Mouse (Mus musculus): ENCODE data around the gene Kctd17. TPM values are rescaled to one million over a fixed set of nuclear protein-coding genes. Genes with fewer than 3 reads are reported as not detected.
A peak's percentile ranks its signal among the peaks of the same experiment; 100 is the strongest.

The Kctd17 gene
- total RNA-seq, 2 experiments from 2014 or later: 34.6 to 41.4 TPM

DNA sequence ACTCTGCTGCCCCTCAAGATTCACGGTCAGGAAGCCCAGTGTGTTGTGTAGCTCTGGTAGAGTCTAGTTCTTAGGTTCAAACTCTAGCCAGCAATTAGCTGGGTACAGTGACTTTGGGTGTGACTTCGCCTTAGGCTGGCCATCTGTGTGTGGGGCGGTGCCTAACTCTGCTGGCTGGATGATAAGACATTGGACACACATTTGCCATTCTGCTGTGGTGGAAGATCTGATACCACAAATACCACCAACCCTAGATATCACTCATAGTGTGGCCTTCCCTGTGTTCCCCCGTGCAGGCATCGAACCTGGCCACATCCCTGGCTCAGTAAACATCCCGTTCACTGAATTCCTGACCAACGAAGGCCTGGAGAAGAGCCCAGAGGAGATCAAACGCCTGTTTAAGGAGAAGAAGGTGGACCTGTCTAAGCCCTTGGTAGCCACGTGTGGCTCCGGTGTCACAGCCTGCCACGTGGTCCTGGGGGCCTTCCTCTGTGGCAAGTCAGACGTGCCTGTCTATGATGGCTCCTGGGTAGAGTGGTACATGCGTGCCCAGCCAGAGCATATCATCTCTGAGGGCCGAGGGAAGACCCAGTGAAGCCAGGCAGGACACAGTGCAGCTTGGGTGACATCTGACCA lies 15.2 kb upstream of the Kctd17 start:
- no peak for DNase-seq
- intact Hi-C loops (cut with DNase I; ENCODE audit: low total_unique reads): no loop called here

DNA sequence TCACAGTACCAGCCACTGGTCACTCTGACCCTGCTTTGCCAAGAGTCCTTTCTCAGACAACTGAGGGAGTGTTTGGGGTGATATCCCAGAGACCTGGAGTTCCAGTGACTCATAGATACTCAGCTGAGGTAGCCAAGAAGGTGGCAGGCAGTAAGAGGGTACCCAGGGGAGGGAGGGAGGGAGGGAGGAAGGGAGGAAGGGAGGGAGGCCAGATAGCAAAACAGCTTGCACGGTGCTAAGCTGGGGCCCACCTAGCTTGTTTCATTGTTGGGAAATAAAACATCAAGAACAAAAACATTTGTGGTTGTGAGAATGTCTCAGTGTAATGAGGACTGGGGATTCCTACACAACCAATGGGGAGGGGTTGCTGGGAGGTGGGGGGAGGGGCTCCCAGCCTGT lies 14.6 kb upstream of the Kctd17 start:
- DNase-seq: no peak
- intact Hi-C loops (cut with DNase I; ENCODE audit: low total_unique reads): no loop called here

DNA sequence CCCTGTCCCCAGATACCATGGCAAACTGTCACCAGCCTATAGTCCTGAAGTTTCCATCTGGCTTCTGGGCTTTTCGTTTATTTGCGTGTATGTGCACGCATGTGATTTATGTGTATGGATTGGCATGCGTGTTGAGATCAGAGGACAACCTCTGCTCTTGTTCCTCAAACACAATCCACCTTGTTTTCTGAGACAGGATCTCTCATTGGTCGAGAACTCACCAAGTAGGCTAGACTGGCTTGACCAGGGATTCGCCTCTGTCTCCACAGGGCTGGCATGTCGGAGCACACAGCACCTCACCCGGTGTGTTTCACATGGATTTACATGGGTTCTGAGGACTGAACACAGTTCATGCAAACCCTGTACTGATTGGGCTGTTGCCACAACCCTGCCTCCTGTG lies 14.2 kb upstream of the Kctd17 start:
- no peak for DNase-seq
- intact Hi-C loops (cut with DNase I; ENCODE audit: low total_unique reads): no loop called here

DNA sequence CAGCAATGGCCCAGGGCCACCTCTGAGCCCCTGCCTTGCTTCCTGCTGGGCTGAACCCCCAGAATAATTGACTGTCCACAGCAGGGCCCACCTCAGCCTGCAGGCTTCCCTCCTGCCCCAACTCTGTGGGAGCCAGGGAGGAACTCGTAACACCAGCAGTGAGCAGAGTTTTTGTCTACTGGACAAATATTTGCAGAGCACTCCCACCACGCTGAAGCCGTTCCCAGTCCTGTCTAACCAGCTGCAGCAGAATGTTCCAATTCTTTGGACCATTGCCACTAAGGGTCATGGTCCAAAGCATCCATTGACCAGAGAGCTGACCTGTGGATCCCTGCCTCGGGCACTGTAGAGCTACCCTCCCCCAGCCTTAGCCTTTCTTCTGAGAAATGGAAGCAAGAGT lies 11.4 kb upstream of the Kctd17 start:
- no peak for DNase-seq
- intact Hi-C loops (cut with DNase I; ENCODE audit: low total_unique reads): no loop called here

DNA sequence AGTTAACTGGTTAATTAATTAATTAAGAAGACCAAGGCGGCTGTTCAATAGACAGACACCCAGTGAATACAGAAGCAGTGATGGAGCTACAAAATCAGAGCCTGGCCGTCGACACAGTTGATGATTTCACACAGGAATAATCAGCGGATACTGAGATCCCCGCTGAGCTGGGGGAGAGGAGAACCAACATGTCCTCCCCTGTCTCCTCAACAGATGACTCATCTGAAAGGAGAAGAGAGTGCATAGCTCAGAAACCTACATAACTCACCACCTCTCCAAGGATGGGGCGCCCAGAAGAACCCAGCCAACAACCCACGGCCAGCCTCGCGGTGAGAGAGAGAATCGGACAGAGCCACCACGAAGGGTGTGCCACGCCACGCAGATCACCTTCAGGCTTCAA lies 8.0 kb upstream of the Kctd17 start:
- intact Hi-C loops (cut with DNase I; ENCODE audit: low total_unique reads): no loop called here
- DNase-seq: no peak

DNA sequence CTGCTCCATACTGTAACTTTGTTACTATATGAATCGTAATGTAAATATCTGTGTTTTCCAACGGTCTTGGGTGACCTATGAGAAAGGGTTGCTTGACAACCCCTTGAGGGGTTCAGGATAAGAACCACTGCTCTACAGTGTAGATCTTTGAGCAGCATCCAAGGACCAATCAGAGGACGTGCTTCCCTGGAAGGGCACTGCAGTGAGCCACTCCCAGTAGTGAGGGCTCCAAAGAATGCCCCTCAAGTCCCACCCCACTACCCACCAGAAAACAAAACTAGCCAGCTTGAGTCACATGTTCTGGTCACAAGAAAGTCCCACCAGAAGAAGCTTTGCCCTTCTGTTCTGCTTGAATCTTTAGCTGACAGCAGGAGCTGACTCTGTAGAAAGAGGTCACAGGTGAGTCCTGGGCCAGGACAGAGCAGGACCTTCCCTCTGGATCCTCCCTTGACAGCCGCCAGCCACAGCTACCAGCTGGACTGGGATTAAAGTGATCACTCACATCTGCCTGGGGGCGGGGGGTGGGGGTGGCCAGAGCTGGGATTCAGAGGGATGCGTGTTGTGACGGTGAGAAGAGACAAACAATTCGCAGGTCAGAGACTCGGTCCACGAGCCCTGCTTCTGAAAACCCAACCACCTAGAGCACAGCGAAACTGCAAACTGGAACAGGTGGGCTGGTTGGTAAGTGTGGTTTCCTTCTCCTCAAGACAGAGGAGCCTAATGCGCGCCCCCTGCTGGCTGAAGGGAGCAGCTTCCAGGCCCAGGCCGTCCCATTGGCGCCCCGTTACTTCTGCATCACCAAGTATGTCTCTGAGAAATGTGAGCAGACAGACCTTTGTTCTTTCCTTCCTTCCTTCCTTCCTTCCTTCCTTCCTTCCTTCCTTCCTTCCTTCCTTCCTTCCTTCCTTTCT lies 6.1 kb upstream of the Kctd17 start:
- intact Hi-C loops (cut with DNase I; ENCODE audit: low total_unique reads): loop anchor here (2.0 kb wide), 1 partner anchor 66 kb away; no protein-coding TSS in a partner anchor
- DNase-seq: peak; percentile 86

DNA sequence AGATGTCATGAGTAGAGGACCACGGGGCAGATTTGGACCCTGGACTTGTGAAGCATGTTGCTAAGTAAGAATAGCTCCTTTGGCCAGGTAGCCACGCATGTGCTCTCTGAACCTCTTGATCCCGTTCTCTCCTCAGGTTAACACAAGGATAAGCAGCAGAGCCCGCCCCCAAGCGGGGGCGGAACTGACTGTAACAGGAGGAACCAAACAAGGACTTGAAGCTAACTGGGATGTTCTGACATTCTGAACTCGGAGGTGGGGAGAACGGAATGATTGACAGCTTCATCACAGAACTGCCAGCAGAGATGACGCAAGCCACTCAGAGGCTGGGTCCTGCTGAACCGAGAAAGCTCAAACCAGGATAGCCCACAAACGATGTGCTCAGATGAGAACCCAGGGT lies 3.9 kb upstream of the Kctd17 start:
- no peak for DNase-seq
- intact Hi-C loops (cut with DNase I; ENCODE audit: low total_unique reads): no loop called here

DNA sequence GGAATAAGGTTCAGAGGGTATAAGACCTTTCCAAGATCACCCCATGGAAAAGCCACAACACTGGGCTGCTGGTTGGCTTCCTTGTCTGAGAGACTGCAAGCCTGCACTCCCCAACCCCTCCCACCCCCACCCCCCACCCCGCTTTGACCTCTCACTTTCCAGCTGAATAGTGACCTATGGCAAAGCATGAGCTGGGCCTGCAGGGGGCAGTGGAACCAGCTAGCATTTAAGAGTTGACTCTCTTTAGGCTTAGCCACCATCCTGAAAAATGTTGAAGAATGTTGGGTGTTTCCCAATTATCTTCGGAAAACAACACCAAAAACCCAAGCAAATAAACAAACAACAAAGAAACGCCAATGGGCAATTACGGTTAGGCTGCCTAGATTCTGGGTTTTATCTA lies 3.1 kb upstream of the Kctd17 start:
- no peak for DNase-seq
- intact Hi-C loops (cut with DNase I; ENCODE audit: low total_unique reads): no loop called here

DNA sequence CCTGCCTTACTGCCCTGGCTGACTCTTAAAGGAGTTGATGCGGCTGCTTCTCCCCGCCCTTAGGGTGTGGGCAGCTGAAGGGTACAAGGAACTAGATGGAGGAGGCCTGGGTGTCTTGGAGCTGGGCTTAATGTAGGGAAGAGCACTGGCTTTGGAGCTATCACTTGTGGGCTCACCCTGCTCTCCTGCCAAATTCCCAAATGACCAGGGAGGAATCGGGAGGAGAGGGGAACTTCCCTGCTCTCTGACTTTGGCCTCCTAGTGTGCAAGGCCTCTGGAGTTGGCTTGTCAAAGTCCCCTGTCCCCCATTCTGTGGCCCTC lies 735 bp downstream of the Kctd17 start:
- DNase-seq: no peak
- intact Hi-C loops (cut with DNase I; ENCODE audit: low total_unique reads): no loop called here

DNA sequence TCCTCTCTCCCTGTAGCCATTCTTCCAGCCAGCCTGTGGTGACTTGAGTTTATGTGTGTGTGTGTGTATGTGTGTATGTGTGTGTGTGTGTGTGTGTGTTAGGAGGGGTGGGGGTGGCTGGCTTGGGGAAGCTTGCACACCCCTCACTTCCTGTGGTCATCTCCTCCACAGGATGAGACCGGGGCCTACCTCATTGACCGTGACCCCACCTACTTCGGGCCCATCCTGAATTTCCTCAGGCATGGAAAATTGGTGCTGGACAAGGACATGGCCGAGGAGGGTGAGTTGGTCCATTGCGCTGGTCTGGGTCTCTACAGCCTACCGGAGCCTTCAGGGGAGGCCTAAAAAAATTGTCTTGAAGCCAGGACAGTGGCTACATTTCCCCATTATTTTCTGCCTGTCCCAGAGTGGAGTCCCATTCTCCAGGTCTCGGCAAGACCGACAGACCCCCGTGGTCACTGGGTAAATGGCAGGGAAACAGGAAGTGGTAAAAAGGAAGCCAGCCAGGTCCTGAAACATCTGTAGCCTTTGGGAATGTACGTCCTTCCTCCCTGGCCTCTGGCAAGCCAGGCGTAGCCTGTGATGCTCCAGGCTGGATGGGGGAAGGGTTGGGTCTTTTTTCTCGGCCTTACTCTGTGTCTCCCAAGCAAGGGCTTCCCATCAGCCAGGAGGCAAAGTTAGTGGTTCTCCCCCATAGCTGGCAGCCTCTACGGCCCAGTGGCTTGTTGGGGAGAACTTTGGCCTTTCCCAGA lies 1.7 kb downstream of the Kctd17 start:
- no peak for DNase-seq
- intact Hi-C loops (cut with DNase I; ENCODE audit: low total_unique reads): no loop called here

DNA sequence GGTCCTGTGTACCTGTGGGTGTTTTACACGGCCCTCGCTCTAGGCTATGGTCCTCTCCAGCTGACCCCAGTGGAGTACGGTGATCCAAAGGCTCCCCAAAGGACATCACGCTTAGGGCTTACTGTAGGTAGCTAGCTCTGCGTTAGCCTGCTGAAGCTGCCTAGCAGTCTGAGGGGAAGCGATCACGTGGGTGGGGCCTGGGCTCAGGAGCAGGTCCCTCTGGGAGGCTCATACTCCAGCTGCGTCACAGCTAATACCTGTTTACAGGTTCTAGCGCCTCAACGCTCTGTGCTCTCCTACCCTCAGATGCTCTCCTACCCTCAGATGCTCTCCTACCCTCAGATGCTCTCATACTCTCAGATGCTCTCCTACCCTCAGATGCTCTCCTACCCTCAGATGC lies 2.5 kb downstream of the Kctd17 start:
- no peak for DNase-seq
- intact Hi-C loops (cut with DNase I; ENCODE audit: low total_unique reads): no loop called here

DNA sequence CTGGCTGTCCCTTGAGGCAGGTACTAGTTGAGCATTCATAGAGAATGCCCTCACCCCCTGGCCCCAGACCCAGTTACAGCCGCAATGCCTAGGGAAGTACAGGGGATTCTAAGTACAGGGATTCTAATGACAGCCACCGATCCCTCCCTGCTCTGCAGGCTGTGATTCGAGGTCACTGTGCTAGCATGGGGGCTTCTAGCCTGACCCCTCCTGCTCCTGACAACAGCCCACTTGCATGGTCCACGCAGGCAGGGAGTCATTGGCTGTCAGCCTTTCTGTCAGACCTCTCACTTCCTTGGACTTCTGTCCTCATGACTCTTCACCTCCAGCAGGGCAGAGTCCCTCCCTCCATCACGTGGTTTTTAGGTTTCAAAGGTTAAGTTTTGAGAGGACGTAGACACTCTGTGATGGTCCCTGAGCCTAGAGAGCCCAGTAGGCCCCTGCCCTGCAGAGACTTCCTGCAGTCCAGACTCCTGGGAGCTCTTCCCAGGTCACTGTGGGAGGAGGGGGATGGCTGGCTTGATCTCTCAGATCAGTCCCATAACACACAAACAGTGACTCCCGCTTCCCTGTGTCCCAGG lies 3.3 kb downstream of the Kctd17 start:
- no peak for DNase-seq
- intact Hi-C loops (cut with DNase I; ENCODE audit: low total_unique reads): no loop called here

DNA sequence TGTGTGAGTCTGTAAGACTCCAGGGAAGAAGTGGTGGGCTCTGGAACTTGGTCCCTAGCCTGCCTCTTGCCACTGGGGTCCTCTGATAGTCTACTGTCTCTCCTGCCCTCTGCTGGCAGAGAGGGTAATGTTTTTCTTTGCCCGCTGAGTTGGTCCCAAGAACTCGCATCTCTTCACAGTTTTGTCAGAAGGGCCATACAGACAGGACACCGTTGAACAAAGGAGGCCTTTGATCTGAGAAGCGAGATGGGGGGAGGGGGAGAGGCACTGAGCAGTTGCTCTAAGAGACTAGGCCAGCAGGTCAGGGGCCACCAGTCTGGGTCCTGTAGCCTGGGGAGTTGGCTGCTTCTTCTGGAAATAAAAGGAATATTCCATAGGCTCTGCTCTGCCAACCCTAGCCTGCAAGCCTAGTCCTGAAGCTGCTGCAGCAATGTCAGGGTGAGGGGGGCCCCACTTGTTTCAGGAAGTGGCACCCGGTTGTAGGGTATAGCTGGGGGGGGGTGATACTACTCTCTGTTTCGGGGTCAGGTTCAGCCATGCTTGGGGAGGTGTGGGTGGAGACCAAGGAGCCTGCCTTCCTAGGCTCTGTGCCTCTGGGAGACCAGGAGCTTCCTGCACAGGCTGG lies 6.6 kb downstream of the Kctd17 start:
- DNase-seq: no peak
- intact Hi-C loops (cut with DNase I; ENCODE audit: low total_unique reads): no loop called here

DNA sequence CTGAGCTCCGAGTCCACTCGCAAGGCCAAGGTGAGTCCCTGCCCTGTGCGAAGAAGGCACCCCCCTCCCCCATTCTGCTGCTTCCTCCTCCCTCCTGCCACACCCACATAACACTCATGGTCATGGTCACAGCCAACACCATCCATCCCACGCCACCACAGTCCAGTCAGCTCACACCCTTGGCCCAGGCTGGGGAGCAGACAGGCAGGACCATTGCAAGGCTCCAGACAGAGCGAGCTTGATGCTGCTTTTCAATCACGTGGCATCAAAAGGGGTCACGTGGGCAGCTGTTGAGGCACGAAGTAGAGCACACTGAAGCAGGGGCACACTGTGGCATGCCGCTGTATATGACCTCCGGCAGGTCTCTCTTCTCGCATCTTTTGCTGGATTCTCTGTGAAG lies 7.3 kb downstream of the Kctd17 start:
- intact Hi-C loops (cut with DNase I; ENCODE audit: low total_unique reads): no loop called here
- no peak for DNase-seq

DNA sequence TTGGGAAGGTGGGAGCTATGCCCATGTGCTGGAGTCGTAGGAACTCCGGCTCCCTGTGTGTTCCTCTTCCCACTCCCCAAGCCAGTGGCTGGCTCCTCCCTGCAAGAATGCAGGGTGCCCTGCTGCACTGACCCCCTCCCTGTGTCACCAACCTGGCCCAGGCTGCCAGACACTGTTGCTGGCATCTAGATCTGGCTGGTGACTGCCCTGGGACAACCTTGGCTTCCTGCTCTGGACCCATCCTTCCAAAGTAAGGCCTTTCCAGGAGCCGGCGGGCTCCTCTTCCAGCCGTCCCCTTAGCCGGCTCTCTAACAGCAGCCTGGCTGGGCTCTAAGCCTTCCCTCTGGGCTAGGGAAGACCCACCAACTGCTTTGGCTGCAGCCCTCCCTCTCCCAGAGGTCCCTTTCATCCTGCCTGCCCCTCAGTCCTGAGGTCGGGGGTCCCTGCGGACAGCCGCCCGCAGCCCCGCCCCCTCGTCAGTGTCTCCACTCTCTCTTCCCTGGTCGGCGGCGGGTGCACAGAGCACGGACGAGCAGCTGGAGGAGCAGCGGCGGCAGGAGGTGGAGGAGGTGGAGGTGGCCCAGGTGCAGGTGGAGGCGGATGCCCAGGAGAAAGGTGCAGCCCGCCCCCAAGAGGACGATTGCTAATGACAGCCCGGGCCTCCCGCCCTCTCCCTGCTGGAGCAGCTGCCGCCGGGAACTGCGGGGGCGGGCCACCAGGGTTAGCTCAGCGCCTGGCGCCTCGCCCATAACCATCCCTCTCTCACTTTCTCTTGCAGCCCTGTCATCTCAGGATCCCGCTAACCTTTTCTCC lies 8.2 kb downstream of the Kctd17 start:
- intact Hi-C loops (cut with DNase I; ENCODE audit: low total_unique reads): no loop called here
- DNase-seq: peak; percentile 93

DNA sequence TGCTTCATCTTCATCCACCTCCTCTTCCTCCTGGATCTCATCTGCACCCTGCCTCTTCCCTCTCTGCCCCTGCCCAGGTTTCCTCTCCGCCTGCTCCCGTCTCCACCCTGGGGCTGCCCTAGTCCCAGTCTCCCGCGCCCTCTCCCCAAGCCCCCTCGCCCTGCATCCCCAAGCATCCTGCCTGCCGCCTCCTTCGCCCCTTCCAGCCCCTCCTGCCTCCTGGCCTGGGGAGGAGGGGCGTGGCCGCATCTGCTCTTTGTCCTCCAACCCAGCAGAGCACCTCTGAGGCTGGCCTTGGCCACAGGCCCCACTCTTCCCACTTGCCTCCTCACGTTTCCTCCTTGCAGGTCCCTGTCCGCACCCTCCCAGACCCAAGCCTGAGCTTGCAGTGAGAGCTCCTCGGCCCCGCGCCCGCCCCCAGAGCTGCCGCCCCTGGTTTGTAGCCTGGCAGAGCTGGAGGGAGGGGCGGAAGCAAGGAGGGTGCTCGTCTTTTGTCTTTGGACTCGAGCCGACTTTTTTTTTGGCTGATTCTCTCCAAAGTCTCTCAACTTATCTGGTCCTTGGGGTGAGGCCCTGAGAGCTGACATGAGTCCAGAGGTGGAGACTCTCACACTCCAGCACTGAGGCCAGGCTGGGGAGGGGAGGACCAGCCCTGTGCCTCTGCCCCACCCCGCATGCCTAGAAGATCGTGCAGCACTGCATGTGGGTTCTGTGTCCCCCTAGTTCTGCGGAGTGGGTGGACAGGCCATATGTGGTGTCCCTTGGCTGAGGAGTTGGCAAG lies 9.1 kb downstream of the Kctd17 start:
- DNase-seq: peak; percentile 65
- intact Hi-C loops (cut with DNase I; ENCODE audit: low total_unique reads): no loop called here

DNA sequence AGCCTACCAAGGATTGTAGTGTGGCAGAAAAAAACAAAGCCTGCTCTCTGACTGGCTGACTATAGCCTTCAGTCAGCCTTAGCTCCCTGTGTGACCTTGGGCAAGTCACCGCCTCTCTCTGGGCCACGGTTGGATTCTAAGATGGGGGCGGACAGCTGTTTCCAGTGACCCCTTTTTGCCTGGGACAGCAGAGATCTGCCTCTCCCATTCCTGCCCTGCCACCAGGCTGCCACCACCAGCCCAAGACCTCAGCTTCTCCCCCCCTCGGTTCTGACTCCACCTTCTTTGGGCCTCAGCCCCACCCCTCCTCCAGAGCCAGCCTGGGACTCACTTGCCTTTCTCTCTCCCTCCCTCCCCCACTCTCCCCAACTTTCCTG lies 9.6 kb downstream of the Kctd17 start:
- intact Hi-C loops (cut with DNase I; ENCODE audit: low total_unique reads): no loop called here
- no peak for DNase-seq

DNA sequence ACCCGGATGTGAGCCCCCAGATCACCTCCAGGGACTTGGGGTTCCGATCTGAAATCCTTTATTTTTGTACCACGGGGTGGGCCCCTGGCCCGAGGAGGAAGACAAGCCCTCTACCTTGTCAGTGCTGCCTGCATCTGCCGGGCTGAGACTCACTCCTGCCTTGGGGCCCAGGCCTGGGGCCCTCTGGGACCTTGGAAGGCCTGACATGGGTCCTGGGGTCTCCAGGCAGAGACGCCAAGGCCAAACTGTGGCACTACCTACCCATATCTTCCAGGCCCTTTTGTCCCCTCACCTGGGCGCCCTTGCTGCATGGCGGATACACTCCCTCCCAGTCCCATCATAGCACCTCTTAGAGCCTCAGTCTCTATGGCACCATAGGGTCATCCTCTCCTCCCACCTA lies 10.1 kb downstream of the Kctd17 start:
- intact Hi-C loops (cut with DNase I; ENCODE audit: low total_unique reads): no loop called here
- DNase-seq: no peak
